In the genomic region with DNA sequence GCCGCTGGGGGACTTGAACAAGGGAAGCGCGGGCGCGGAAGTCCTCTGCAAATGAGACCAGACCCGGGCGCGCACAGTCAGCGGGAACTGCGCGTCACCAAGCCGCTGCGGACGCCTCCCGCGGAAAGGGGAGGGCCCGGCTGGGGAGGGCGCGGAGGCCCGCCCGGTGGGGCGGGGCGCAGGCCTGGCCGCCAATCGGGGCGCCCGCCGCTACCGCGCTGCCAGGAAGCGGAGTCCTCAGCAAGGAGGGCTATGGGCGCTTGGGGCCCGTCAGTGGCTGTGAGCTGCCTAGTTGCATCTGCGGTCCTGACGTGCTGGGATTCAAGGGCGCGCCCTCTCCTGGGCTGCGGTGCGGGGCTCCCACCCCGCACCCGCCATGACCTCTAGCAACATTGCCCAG, we compare ENCODE assay signal across 23 mouse cellular contexts.
DNase-seq lines count a peak whose midpoint lies in the region; ATAC-seq lines count a peak whose summit lies in the region.
"Had no signal": no experiment of that assay in that cellular context is flagged by ENCODE, and none has a peak within 500 bp of the region (broad histone marks: within the 10 kb centered on the region; RNA-seq: fewer than 3 reads in every experiment).

No protein-coding gene starts in this region.

- peaks cover 14% of the 10 kb centered on the region for H3K9me3 ChIP-seq in liver, embryonic 12.5 days (replicated peaks)
- peaks cover 9% of the 10 kb centered on the region; the same call in 1 of the 2 replicates for H3K9me3 ChIP-seq in limb, embryonic 10.5 days (replicated peaks)

- H3K4me1 ChIP-seq in liver, embryonic 12.5 days, result no peaks in the 10 kb centered on the region
- H3K4me1 ChIP-seq in limb, embryonic 10.5 days, result no peaks in the 10 kb centered on the region
- H3K4me1 ChIP-seq: embryonic facial prominence, embryonic 12.5 days; forebrain, embryonic 15.5 days; heart, embryonic 13.5 days; hindbrain, embryonic 15.5 days had no signal

- no peak for ATAC-seq in liver, embryonic 12.5 days
- ATAC-seq: forebrain, embryonic 15.5 days; lung, postnatal 0 days had no signal

- no peak overlapping the region for H3K27ac ChIP-seq in liver, embryonic 12.5 days
- no peak overlapping the region for H3K27ac ChIP-seq in limb, embryonic 10.5 days
- H3K27ac ChIP-seq: embryonic facial prominence, embryonic 12.5 days; forebrain, embryonic 15.5 days; heart, embryonic 13.5 days; hindbrain, embryonic 15.5 days; macrophage had no signal

- no peaks in the 10 kb centered on the region for H3K36me3 ChIP-seq in liver, embryonic 12.5 days
- no peaks in the 10 kb centered on the region for H3K36me3 ChIP-seq in limb, embryonic 10.5 days
- H3K36me3 ChIP-seq: embryonic facial prominence, embryonic 12.5 days; forebrain, embryonic 15.5 days; heart, embryonic 13.5 days; hindbrain, embryonic 15.5 days had no signal

- H3K4me2 ChIP-seq in liver, embryonic 12.5 days, result 0 out of 2 replicates have a peak overlapping the region, but pooled peaks have one; percentile 6
- H3K4me2 ChIP-seq: embryonic facial prominence, embryonic 12.5 days; forebrain, embryonic 15.5 days; heart, embryonic 13.5 days; hindbrain, embryonic 15.5 days had no signal

- H3K4me3 ChIP-seq in liver, embryonic 12.5 days, result no peak overlapping the region
- H3K4me3 ChIP-seq in limb, embryonic 10.5 days, result no peak overlapping the region
- H3K4me3 ChIP-seq: embryonic facial prominence, embryonic 12.5 days; forebrain, embryonic 15.5 days; heart, embryonic 13.5 days; hindbrain, embryonic 15.5 days had no signal

- H3K27me3 ChIP-seq in liver, embryonic 12.5 days (replicated peaks), result 0 out of 2 replicates have a peak, but pooled peaks cover 7% of the 10 kb centered on the region
- H3K27me3 ChIP-seq in limb, embryonic 10.5 days (ENCODE audit: low read depth, poor library complexity, severe bottlenecking), result no peaks in the 10 kb centered on the region
- H3K27me3 ChIP-seq: embryonic facial prominence, embryonic 12.5 days; forebrain, embryonic 15.5 days; heart, embryonic 13.5 days; hindbrain, embryonic 15.5 days had no signal

- 5% methylated on average over 41 of the region's 41 CpGs for WGBS in liver, embryonic 12.5 days (ENCODE audit: insufficient replicate concordance)
- 9% methylated on average over 41 of the region's 41 CpGs for WGBS in limb, embryonic 10.5 days

- DNase-seq in embryo, embryonic 11 days, result peak; percentile 0
- DNase-seq in embryo, embryonic 10 days (ENCODE audit: low spot score), result no peak
- DNase-seq in urinary bladder, postnatal 25 days (ENCODE audit: low spot score), result peak; percentile 1
- DNase-seq in urinary bladder, postnatal 4 days (ENCODE audit: low spot score in 2 of 2), result no peak
- DNase-seq in frontal cortex, postnatal 10 days (ENCODE audit: low spot score in 2 of 2), result no peak
- no peak for DNase-seq in limb, embryonic 10.5 days (ENCODE audit: low spot score)
- DNase-seq: adrenal gland, postnatal 14 days; cerebellum, adult 18-20 months; cerebellum, postnatal 14 days; heart, postnatal 10 days; kidney, adult 8-10 months; kidney, postnatal 10 days; layer of hippocampus, postnatal 36 days; lung, adult 18-20 months; midbrain, embryonic 14.5 days; thymus, postnatal 14 days had no signal

- H3K9ac ChIP-seq in liver, embryonic 12.5 days, result no peak overlapping the region
- H3K9ac ChIP-seq: embryonic facial prominence, embryonic 12.5 days; forebrain, embryonic 15.5 days; heart, embryonic 13.5 days; hindbrain, embryonic 15.5 days had no signal

Comparison
In these comparisons a context has a peak if more than half of its experiments do, and no peak if none do; other contexts are left out.
1. DNase-seq: peak in embryo, embryonic 11 days (single experiment) and urinary bladder, postnatal 25 days (single experiment); none in embryo, embryonic 10 days (single experiment), urinary bladder, postnatal 4 days (0 of 2), frontal cortex, postnatal 10 days (0 of 2) and limb, embryonic 10.5 days (single experiment).